Comparison of ENCODE assay signal across 9 mouse cellular contexts in the genomic region with DNA sequence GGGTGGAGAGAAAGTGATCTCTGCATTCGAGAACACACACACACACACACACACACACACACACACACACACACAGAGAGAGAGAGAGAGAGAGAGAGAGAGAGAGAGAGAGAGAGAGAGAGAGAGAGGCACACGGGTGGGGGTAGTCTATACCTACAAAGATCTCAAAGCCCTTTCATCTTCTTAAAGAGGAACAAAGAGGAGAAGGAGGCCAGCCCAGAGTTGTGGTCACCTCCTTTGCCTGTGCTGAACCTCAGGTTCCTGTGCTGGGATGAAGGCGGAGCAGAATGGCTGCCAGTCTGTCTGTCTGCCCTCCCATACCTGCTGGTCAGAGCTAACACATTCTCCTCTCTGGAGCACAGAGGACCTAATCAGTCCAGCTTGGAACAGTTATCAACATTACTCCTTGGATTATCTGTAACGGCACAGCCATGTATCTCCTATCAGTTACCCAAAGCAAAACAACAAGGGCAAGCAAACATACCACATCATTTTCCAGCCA. TPM values are rescaled to one million over a fixed set of nuclear protein-coding genes. Genes with fewer than 3 reads are reported as not detected.
DNase-seq lines count a peak whose midpoint lies in the region; ATAC-seq and TF ChIP-seq lines count a peak whose summit lies in the region.
"Had no signal": no experiment of that assay in that cellular context is flagged by ENCODE, and none has a peak within 500 bp of the region (broad histone marks: within the 10 kb centered on the region; RNA-seq: fewer than 3 reads in every experiment).

No protein-coding gene starts in this region.

- H3K4me1 ChIP-seq in kidney, adult 2 months (ENCODE audit: control insufficient read depth, insufficient read depth, low read length): no peaks in the 10 kb centered on the region
- peaks cover 35% of the 10 kb centered on the region for H3K4me1 ChIP-seq in embryonic facial prominence, embryonic 13.5 days
- H3K4me1 ChIP-seq in limb, embryonic 11.5 days (ENCODE audit: control insufficient read depth, insufficient read depth, low read length): peaks cover 21% of the 10 kb centered on the region
- H3K4me1 ChIP-seq in neural tube, embryonic 14.5 days (ENCODE audit: control insufficient read depth, insufficient read depth, low read length): peaks cover 6% of the 10 kb centered on the region; the same call in 1 of the 2 replicates

- no peaks in the 10 kb centered on the region for H3K9me3 ChIP-seq in embryonic facial prominence, embryonic 13.5 days
- H3K9me3 ChIP-seq in limb, embryonic 11.5 days (ENCODE audit: control insufficient read depth, low read length): no peaks in the 10 kb centered on the region
- no peaks in the 10 kb centered on the region for H3K9me3 ChIP-seq in neural tube, embryonic 14.5 days (ENCODE audit: control insufficient read depth, low read length)

- TF ChIP-seq POLR2A in kidney, adult 2 months (IDR thresholded peaks at IDR 0.05; ENCODE audit: low read depth, low read length): no peak

- DNase-seq in kidney, adult 2 months: no peak
- DNase-seq in kidney, adult 8-10 months: no peak
- no peak for DNase-seq in limb, embryonic 11.5 days (ENCODE audit: low spot score)
- no peak for DNase-seq in gastrocnemius, postnatal 25 days
- DNase-seq in ovary, postnatal 36 days (ENCODE audit: low spot score): no peak
- DNase-seq in embryo, embryonic 11 days: no peak
- DNase-seq: kidney, adult 11 months had no signal

- H3K36me3 ChIP-seq in kidney, adult 2 months (ENCODE audit: control insufficient read depth, insufficient read depth, low read length): no peaks in the 10 kb centered on the region
- H3K36me3 ChIP-seq in embryonic facial prominence, embryonic 13.5 days: 0 out of 2 replicates have a peak, but pooled peaks cover 14% of the 10 kb centered on the region
- H3K36me3 ChIP-seq in limb, embryonic 11.5 days (ENCODE audit: control insufficient read depth, insufficient read depth, low read length): no peaks in the 10 kb centered on the region
- no peaks in the 10 kb centered on the region for H3K36me3 ChIP-seq in neural tube, embryonic 14.5 days (ENCODE audit: control insufficient read depth, insufficient read depth, low read length)

- WGBS in kidney, adult 2 months: 39% methylated on average over 4 of the region's 4 CpGs
- WGBS in embryonic facial prominence, embryonic 13.5 days: 33% methylated on average over 4 of the region's 4 CpGs
- WGBS in limb, embryonic 11.5 days: 44% methylated on average over 4 of the region's 4 CpGs
- WGBS in neural tube, embryonic 14.5 days: 45% methylated on average over 4 of the region's 4 CpGs

- peak overlapping the region; percentile 80 for H3K9ac ChIP-seq in embryonic facial prominence, embryonic 13.5 days
- peak overlapping the region; percentile 89 for H3K9ac ChIP-seq in limb, embryonic 11.5 days (ENCODE audit: low read length)
- H3K9ac ChIP-seq in neural tube, embryonic 14.5 days (replicated peaks; ENCODE audit: low read depth, low read length): peak overlapping the region; percentile 65; the same call in 1 of the 2 replicates

- H3K27me3 ChIP-seq in kidney, adult 2 months (replicated peaks; ENCODE audit: control insufficient read depth, insufficient read depth, low read length): no peaks in the 10 kb centered on the region
- H3K27me3 ChIP-seq in embryonic facial prominence, embryonic 13.5 days: no peaks in the 10 kb centered on the region
- no peaks in the 10 kb centered on the region for H3K27me3 ChIP-seq in limb, embryonic 11.5 days (ENCODE audit: control insufficient read depth, insufficient read depth, low read length)
- no peaks in the 10 kb centered on the region for H3K27me3 ChIP-seq in neural tube, embryonic 14.5 days (ENCODE audit: control insufficient read depth, insufficient read depth, low read length)

- ATAC-seq in embryonic facial prominence, embryonic 13.5 days (ENCODE audit: insufficient number of reproducible peaks, insufficient read depth, low FRiP score, low TSS enrichment, low read depth): no peak
- ATAC-seq in limb, embryonic 11.5 days (ENCODE audit: insufficient number of reproducible peaks, low FRiP score, low TSS enrichment, low read depth): no peak
- no peak; the same call in 1 of the 2 replicates for ATAC-seq in neural tube, embryonic 14.5 days (ENCODE audit: low read depth)

- TF ChIP-seq CTCF in kidney, adult 2 months (conservative IDR thresholded peaks at IDR 0.05; ENCODE audit: insufficient read depth, insufficient read length, low read depth, low read length): no peak

- peak overlapping the region; percentile 67 for H3K4me2 ChIP-seq in embryonic facial prominence, embryonic 13.5 days
- peak overlapping the region; percentile 56 for H3K4me2 ChIP-seq in limb, embryonic 11.5 days (ENCODE audit: low read depth, severe bottlenecking)
- H3K4me2 ChIP-seq in neural tube, embryonic 14.5 days (ENCODE audit: low read depth, low read length): peak overlapping the region; percentile 49; the same call in 1 of the 2 replicates

- H3K27ac ChIP-seq in kidney, adult 2 months (ENCODE audit: insufficient read depth, low read depth, low read length): peak overlapping the region; percentile 24; the same call in 1 of the 2 replicates
- peak overlapping the region; percentile 97 for H3K27ac ChIP-seq in embryonic facial prominence, embryonic 13.5 days
- peak overlapping the region; percentile 92 for H3K27ac ChIP-seq in limb, embryonic 11.5 days (replicated peaks; ENCODE audit: low read depth, low read length)
- H3K27ac ChIP-seq in neural tube, embryonic 14.5 days (ENCODE audit: low read depth, low read length): peak overlapping the region; percentile 95

- no peak overlapping the region for H3K4me3 ChIP-seq in kidney, adult 2 months (ENCODE audit: insufficient read depth, low read depth, low read length)
- H3K4me3 ChIP-seq in embryonic facial prominence, embryonic 13.5 days: peak overlapping the region; percentile 43
- no peak overlapping the region for H3K4me3 ChIP-seq in limb, embryonic 11.5 days (ENCODE audit: low read depth, low read length)
- H3K4me3 ChIP-seq in neural tube, embryonic 14.5 days (ENCODE audit: low read depth, low read length): no peak overlapping the region

RNA-seq across cellular contexts. Expression of a gene that starts 8.9 kb away (rescaled TPM):
- polyA plus RNA-seq in kidney, adult 2 months (2012; rRNA removed): 0.12 TPM in 1 of 2 replicates, not detected in the other
- polyA plus RNA-seq in embryonic facial prominence, embryonic 13.5 days (2015; fragmentation: Nextera tagmentation; extraction: Ambion mirVana): 0.20 and 0.29 TPM in 2 replicates
- polyA plus RNA-seq in limb, embryonic 11.5 days (2014; fragmentation: Nextera tagmentation; extraction: Ambion mirVana): 0.04 and 0.27 TPM in 2 replicates
- polyA plus RNA-seq in neural tube, embryonic 14.5 days (2014; fragmentation: Nextera tagmentation; extraction: Ambion mirVana): 0.24 and 1.7 TPM in 2 replicates
- not detected for total RNA-seq in gastrocnemius, postnatal 25 days (2021)

RNA-seq across cellular contexts. Expression of a gene that starts 8.9 kb away (rescaled TPM):
- 6.4 and 8.0 TPM in 2 replicates for polyA plus RNA-seq in kidney, adult 2 months (2012; rRNA removed)
- polyA plus RNA-seq in embryonic facial prominence, embryonic 13.5 days (2015; fragmentation: Nextera tagmentation; extraction: Ambion mirVana): 14.4 and 16.5 TPM in 2 replicates
- 20.0 and 20.3 TPM in 2 replicates for polyA plus RNA-seq in limb, embryonic 11.5 days (2014; fragmentation: Nextera tagmentation; extraction: Ambion mirVana)
- polyA plus RNA-seq in neural tube, embryonic 14.5 days (2014; fragmentation: Nextera tagmentation; extraction: Ambion mirVana): 3.8 and 4.4 TPM in 2 replicates
- total RNA-seq in gastrocnemius, postnatal 25 days (2021): under 1 TPM; 0.36 to 0.70 TPM

RNA-seq across cellular contexts. Expression of a gene that starts 27.3 kb away (rescaled TPM):
- 0.05 TPM in 1 of 2 replicates, not detected in the other for polyA plus RNA-seq in kidney, adult 2 months (2012; rRNA removed)
- polyA plus RNA-seq in embryonic facial prominence, embryonic 13.5 days (2015; fragmentation: Nextera tagmentation; extraction: Ambion mirVana): 0.17 and 0.39 TPM in 2 replicates
- 0.09 TPM in 1 of 2 replicates, not detected in the other for polyA plus RNA-seq in limb, embryonic 11.5 days (2014; fragmentation: Nextera tagmentation; extraction: Ambion mirVana)
- polyA plus RNA-seq in neural tube, embryonic 14.5 days (2014; fragmentation: Nextera tagmentation; extraction: Ambion mirVana): 0.53 and 0.64 TPM in 2 replicates
- total RNA-seq in gastrocnemius, postnatal 25 days (2021): not detected

RNA-seq across cellular contexts. Expression of a gene that starts 44.8 kb away (rescaled TPM):
- polyA plus RNA-seq in kidney, adult 2 months (2012; rRNA removed): 2.6 and 2.7 TPM in 2 replicates
- 1.5 and 2.4 TPM in 2 replicates for polyA plus RNA-seq in embryonic facial prominence, embryonic 13.5 days (2015; fragmentation: Nextera tagmentation; extraction: Ambion mirVana)
- 0.78 and 1.1 TPM in 2 replicates for polyA plus RNA-seq in limb, embryonic 11.5 days (2014; fragmentation: Nextera tagmentation; extraction: Ambion mirVana)
- polyA plus RNA-seq in neural tube, embryonic 14.5 days (2014; fragmentation: Nextera tagmentation; extraction: Ambion mirVana): 1.3 and 2.1 TPM in 2 replicates
- under 1 TPM; 0.23 to 0.38 TPM for total RNA-seq in gastrocnemius, postnatal 25 days (2021)

RNA-seq across cellular contexts. Expression of a gene that starts 55.4 kb away (rescaled TPM):
- polyA plus RNA-seq in kidney, adult 2 months (2012; rRNA removed): 82.5 and 85.1 TPM in 2 replicates
- 138 and 149 TPM in 2 replicates for polyA plus RNA-seq in embryonic facial prominence, embryonic 13.5 days (2015; fragmentation: Nextera tagmentation; extraction: Ambion mirVana)
- 232 and 249 TPM in 2 replicates for polyA plus RNA-seq in limb, embryonic 11.5 days (2014; fragmentation: Nextera tagmentation; extraction: Ambion mirVana)
- polyA plus RNA-seq in neural tube, embryonic 14.5 days (2014; fragmentation: Nextera tagmentation; extraction: Ambion mirVana): 134 and 161 TPM in 2 replicates
- 10 to 100 TPM; 45.3 to 52.3 TPM for total RNA-seq in gastrocnemius, postnatal 25 days (2021)

Comparison
In these comparisons a context has a peak if more than half of its experiments do, and no peak if none do; other contexts are left out.
1. H3K27ac ChIP-seq: peak in every context shown above with its lines; median percentile 97 in embryonic facial prominence, embryonic 13.5 days; 95 in neural tube, embryonic 14.5 days; 92 in limb, embryonic 11.5 days; 24 in kidney, adult 2 months.